Mouse (Mus musculus) testis, adult 2 months (tissue): Measurements from ENCODE around the gene Oas2.

Experiments
- CTCF ChIP-seq: fragments of 200-500 bp; IDR thresholded peaks from 2 replicates; pipeline ENCODE4 v1.5.1; 2012; ENCODE audit warnings: low read depth, mild to moderate bottlenecking, inconsistent platforms, low read length, moderate library complexity; ENCODE audit not compliant: control insufficient read depth, insufficient read depth, insufficient replicate concordance
- POLR2A ChIP-seq: fragments of 200-500 bp; IDR thresholded peaks from 2 replicates; pipeline ENCODE4 v1.6.1; 2012; ENCODE audit warnings: low read depth, mild to moderate bottlenecking, inconsistent platforms, low read length, moderate library complexity; ENCODE audit not compliant: control insufficient read depth

DNA sequence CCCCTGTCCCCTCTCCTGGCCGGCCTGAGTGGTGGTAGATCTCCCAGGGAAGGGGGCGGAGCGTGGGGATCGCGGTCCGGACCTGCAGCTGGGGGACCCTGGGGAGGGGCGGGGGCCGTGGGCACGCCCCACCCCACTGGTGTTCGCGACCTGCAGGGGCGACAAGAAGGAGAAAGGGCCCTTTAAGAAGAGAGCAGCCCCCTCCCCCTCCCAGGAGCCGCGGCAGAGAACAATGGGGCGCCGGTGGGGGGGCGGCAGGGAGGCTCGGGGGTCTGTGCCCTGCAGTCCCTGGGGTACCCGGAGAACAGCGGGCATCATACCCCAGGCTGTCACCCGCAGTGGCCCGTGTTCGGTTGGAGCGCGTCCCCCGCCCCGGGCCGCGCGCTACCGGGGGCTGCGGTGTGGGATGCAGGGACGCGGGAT lies 38.8 kb downstream of the Oas2 start:
- TF ChIP-seq CTCF (no peak), POLR2A (no peak)
